Mouse (Mus musculus): ENCODE measurements at regions not wholly inside any gene's neighbourhood (a gene's known extent, or its start where the extent isn't known, plus 50 kb on each side); places are given as distances from the start of the nearest gene placed in this dataset.

GRCm38 (mm10) chr3:83609095-83609770 lies 156.9 kb upstream of the Sfrp2 start:
- TF ChIP-seq CTCF (IDR thresholded peaks at IDR 0.05), result no peak
- no peak for TF ChIP-seq EP300 (IDR thresholded peaks at IDR 0.05)

All from lung, postnatal 0 days (tissue).